Mouse (Mus musculus) neutrophil, adult 83 days (primary cell): Measurements from ENCODE around the gene Gm21812. TPM values are rescaled to one million over a fixed set of nuclear protein-coding genes. Genes with fewer than 3 reads are reported as not detected.

Experiments
- total RNA-seq, 2 experiments: library from RNA; stranded (reverse); gene quantifications; one replicate each; pipeline ENCODE4 v1.2.4; 2023

Gm21812 gene
- total RNA-seq = not detected

DNA sequence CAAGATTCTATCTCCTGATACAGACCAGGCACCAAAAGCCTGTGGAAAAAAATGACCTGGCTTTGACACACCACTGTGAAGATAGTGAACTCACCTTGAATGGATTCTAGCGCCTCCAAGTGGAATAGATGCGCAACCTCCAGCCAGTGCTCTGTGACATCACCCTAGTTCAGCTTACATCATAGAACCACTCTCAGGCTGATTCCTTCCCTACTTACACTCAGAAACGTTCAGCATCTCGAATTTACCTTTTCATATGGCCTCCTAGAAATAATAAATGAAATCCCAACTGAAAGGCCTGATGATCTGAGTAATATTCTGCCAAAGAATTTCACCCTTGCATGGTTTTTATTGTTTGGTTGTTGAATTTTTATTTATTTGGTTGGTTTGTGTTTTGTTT lies at the start of gene Gm21812:
Gene Gm21812 (minus strand): TSS at position 101 of the 400 bp plus-strand sequence.

Other genes with a start within 250 kb of the Gm21812 start
- gene Gm21292, start 213.3 kb downstream of the Gm21812 start, total RNA-seq = not detected
- gene Gm21721, start 145.0 kb downstream of the Gm21812 start, total RNA-seq = not detected
- not detected for gene Gm21874, start 69.0 kb upstream of the Gm21812 start, total RNA-seq